Mouse (Mus musculus): ENCODE results near the gene Lemd2.

GRCm38 (mm10) chr17:27212768-27213525 is 8.7 kb upstream of the Lemd2 start:
- TF ChIP-seq POLR2A (IDR thresholded peaks at IDR 0.05; ENCODE audit: borderline replicate concordance, control insufficient read depth, low read depth, low read length) (no peak), CTCF (IDR thresholded peaks at IDR 0.05; ENCODE audit: control insufficient read depth, insufficient read depth, low read length) (peak; percentile 12; the same call in 1 of the 2 replicates)
